Mouse (Mus musculus) heart, embryonic 12.5 days (tissue): ENCODE results near the gene Kiz. TPM values are rescaled to one million over a fixed set of nuclear protein-coding genes. Genes with fewer than 3 reads are reported as not detected.

Source experiments
- ATAC-seq: fragments of 200-750 bp; cut with Nextera tagmentation; 2 replicates; pipeline ENCODE4 v1.8.0; 2017; ENCODE audit warnings: moderate TSS enrichment, moderate library complexity; ENCODE audit not compliant: insufficient number of reproducible peaks, low FRiP score
- H3K27ac ChIP-seq: fragments of 300-500 bp; sonication (generic); 2 replicates; pipeline ENCODE4 v1.5.1; 2016; ENCODE audit warnings: mild to moderate bottlenecking, moderate library complexity; ENCODE audit not compliant: poor library complexity, severe bottlenecking
- H3K27me3 ChIP-seq: fragments of 300-500 bp; sonication (generic); replicated peaks from 2 replicates; pipeline ENCODE4 v1.6.1; 2016; ENCODE audit warnings: mild to moderate bottlenecking, moderate library complexity
- H3K36me3 ChIP-seq: fragments of 300-500 bp; sonication (generic); 2 replicates; pipeline ENCODE4 v1.6.1; 2016; ENCODE audit warnings: mild to moderate bottlenecking, moderate library complexity
- H3K4me1 ChIP-seq: fragments of 300-500 bp; sonication (generic); replicated peaks from 2 replicates; pipeline ENCODE4 v1.6.1; 2016; ENCODE audit warnings: mild to moderate bottlenecking
- H3K4me2 ChIP-seq: fragments of 300-500 bp; sonication (generic); 2 replicates; pipeline ENCODE4 v1.6.1; 2016; ENCODE audit warnings: mild to moderate bottlenecking, moderate library complexity
- H3K4me3 ChIP-seq: fragments of 300-500 bp; sonication (generic); 2 replicates; pipeline ENCODE4 v1.5.1; 2016; ENCODE audit warnings: mild to moderate bottlenecking
- H3K9ac ChIP-seq: fragments of 300-500 bp; sonication (generic); 2 replicates; pipeline ENCODE4 v1.6.1; 2016; ENCODE audit warnings: mild to moderate bottlenecking, moderate library complexity
- H3K9me3 ChIP-seq: fragments of 300-500 bp; sonication (generic); replicated peaks from 2 replicates; pipeline ENCODE4 v1.6.1; 2016; ENCODE audit warnings: mild to moderate bottlenecking, moderate library complexity
- WGBS: fragments of 180-500 bp; shearing (Covaris S2); methylation state at CpG from one replicate; pipeline ENCODE4 v1.1.7; 2016; 5-methylcytosine and 5-hydroxymethylcytosine counted together
- polyA plus RNA-seq: library from polyadenylated mRNA; unstranded; fragments of >200 nt; fragmentation: Nextera tagmentation; extraction: Ambion mirVana; gene quantifications from 2 replicates; pipeline ENCODE4 v1.2.1, GENCODE M21; 2016

The Kiz gene
- polyA plus RNA-seq, 1 experiment from 2014 or later: 20.5 TPM

- H3K9me3 ChIP-seq: no peaks in the 10 kb centered on the region
- peaks cover 29% of the 10 kb centered on the region for H3K4me1 ChIP-seq
- no peaks in the 10 kb centered on the region for H3K36me3 ChIP-seq
- peak overlapping the region; percentile 40 for H3K4me3 ChIP-seq
- no peak overlapping the region for H3K9ac ChIP-seq
- no peak for ATAC-seq
- peaks cover 86% of the 10 kb centered on the region for H3K27me3 ChIP-seq
- no peak overlapping the region for H3K27ac ChIP-seq
- WGBS: 3% methylated on average over 20 of the region's 20 CpGs
- H3K4me2 ChIP-seq: peak overlapping the region; percentile 62
Measured at GRCm38 (mm10) chr2:146835241-146835990, 20.2 kb upstream of the Kiz start.

- no peak for ATAC-seq
- no peaks in the 10 kb centered on the region for H3K9me3 ChIP-seq
- H3K4me1 ChIP-seq: peaks cover 29% of the 10 kb centered on the region
- H3K9ac ChIP-seq: no peak overlapping the region
- no peak overlapping the region for H3K4me2 ChIP-seq
- H3K27me3 ChIP-seq: peaks cover 86% of the 10 kb centered on the region
- H3K36me3 ChIP-seq: no peaks in the 10 kb centered on the region
- no peak overlapping the region for H3K27ac ChIP-seq
- 0 out of 2 replicates have a peak overlapping the region, but pooled peaks have one; percentile 1 for H3K4me3 ChIP-seq
- 4% methylated on average over 13 of the region's 13 CpGs for WGBS
Measured at GRCm38 (mm10) chr2:146836246-146836645, 19.4 kb upstream of the Kiz start.

- 5% methylated on average over 17 of the region's 17 CpGs for WGBS
- no peak overlapping the region for H3K4me2 ChIP-seq
Measured at GRCm38 (mm10) chr2:146836871-146837550, 18.7 kb upstream of the Kiz start.

GRCm38 (mm10) chr2:146837653-146838052 is 18.0 kb upstream of the Kiz start:
- Histone ChIP-seq H3K4me1 (peaks cover 29% of the 10 kb centered on the region), H3K9me3 (no peaks in the 10 kb centered on the region), H3K27ac (no peak overlapping the region), H3K4me2 (no peak overlapping the region), H3K9ac (no peak overlapping the region), H3K4me3 (no peak overlapping the region), H3K36me3 (no peaks in the 10 kb centered on the region), H3K27me3 (peaks cover 90% of the 10 kb centered on the region)
- no peak for ATAC-seq
- 8% methylated on average over 1 of the region's 1 CpGs for WGBS

More at GRCm38 (mm10) chr2:146836871-146837550, 18.7 kb upstream of the Kiz start:
- H3K4me3 ChIP-seq: no peak overlapping the region
- H3K27me3 ChIP-seq: peaks cover 90% of the 10 kb centered on the region
- H3K27ac ChIP-seq: no peak overlapping the region
- H3K9me3 ChIP-seq: no peaks in the 10 kb centered on the region
- H3K4me1 ChIP-seq: peaks cover 29% of the 10 kb centered on the region
- no peaks in the 10 kb centered on the region for H3K36me3 ChIP-seq
- no peak overlapping the region for H3K9ac ChIP-seq
- no peak for ATAC-seq

DNA sequence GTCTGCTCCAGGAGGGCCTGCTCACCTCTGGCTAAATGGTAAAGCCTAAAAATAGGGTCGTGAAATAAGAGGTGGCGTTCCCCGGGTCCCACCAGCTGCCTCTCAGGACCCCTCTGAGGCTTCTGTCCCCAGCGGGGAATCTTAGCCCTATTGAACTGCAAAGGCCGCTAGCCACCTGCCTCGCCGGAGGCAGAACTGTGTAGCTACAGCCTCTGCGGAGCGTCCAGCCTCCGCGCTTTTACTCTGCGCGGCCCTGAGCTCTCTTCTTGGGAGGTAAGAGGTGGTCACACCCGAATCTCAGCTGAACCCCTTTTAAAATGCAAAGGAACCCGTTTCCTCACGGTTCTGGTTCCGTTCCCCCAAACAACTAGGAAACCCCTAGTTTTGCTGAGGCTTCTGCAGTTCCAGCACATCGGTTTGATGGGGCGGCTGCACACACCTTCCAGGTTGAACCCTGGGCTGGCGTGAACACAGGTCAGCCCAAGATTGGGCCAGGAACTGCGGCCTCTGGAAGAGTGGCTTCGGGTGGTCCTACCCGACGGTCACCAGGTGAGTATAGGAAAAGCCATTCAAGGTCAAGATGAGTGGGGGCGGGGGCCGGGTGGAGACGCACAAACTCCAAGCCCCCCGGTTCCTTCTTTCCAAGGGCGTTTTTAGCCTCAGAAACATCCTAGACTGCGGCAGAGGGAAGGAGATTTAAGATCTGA is 16.9 kb upstream of the Kiz start:
- 3% methylated on average over 30 of the region's 30 CpGs for WGBS
- H3K9ac ChIP-seq: no peak overlapping the region
- no peaks in the 10 kb centered on the region for H3K36me3 ChIP-seq
- H3K9me3 ChIP-seq: no peaks in the 10 kb centered on the region
- peaks cover 26% of the 10 kb centered on the region for H3K4me1 ChIP-seq
- peaks cover 81% of the 10 kb centered on the region for H3K27me3 ChIP-seq
- no peak overlapping the region for H3K27ac ChIP-seq
- H3K4me2 ChIP-seq: peak overlapping the region; percentile 57
- peak overlapping the region; percentile 15 for H3K4me3 ChIP-seq
- ATAC-seq: no peak

DNA sequence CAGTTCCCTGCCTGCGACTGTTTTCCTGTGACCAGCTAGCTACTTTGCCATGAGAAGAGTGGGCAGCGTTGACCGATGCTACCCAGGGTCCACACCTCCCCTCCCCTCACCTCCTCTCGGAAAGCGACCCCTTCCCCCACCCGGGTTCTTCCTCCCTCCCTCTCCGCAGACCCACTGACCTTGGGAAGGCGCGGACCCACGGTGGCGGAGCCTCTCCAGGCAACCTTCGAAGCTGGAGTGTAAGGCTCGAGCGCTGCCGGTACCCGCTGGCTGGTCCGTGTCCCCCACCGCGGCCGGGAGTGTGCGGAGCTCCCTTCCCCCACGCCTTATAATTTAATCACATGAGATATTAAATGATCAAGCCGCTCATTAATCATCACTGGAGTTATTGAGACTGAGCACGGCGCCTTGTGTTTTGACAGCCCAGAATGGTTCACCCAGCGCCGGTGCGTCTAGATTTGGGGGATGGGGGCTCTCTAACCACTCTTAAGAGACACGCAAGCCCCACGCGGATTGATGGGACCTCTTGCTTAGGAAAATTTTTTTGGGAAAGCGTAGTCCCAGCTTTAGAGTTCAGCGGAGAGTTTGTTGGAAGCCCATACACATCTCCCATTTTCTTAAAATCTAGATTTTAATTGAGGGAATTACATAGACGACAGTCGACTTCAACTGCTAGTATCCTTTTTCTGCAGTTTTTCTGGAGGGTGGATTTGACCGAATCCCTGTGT is 16.2 kb upstream of the Kiz start:
- 2% methylated on average over 36 of the region's 36 CpGs for WGBS
- Histone ChIP-seq H3K9ac (no peak overlapping the region), H3K27ac (no peak overlapping the region), H3K4me3 (peak overlapping the region; percentile 15), H3K4me1 (peaks cover 20% of the 10 kb centered on the region), H3K9me3 (no peaks in the 10 kb centered on the region), H3K4me2 (peak overlapping the region; percentile 57), H3K27me3 (peaks cover 74% of the 10 kb centered on the region), H3K36me3 (no peaks in the 10 kb centered on the region)
- ATAC-seq: peak; percentile 31; the same call in 1 of the 2 replicates

GRCm38 (mm10) chr2:146847863-146848262 is 7.8 kb upstream of the Kiz start:
- H3K4me1 ChIP-seq: no peaks in the 10 kb centered on the region
- no peak overlapping the region for H3K4me3 ChIP-seq
- H3K27me3 ChIP-seq: 0 out of 2 replicates have a peak, but pooled peaks cover under 1% of the 10 kb centered on the region
- no peak overlapping the region for H3K9ac ChIP-seq
- no peaks in the 10 kb centered on the region for H3K36me3 ChIP-seq
- H3K4me2 ChIP-seq: no peak overlapping the region
- H3K27ac ChIP-seq: no peak overlapping the region
- no peaks in the 10 kb centered on the region for H3K9me3 ChIP-seq
- WGBS: 77% methylated on average over 2 of the region's 2 CpGs
- no peak for ATAC-seq

- Histone ChIP-seq H3K9me3 (no peaks in the 10 kb centered on the region), H3K4me2 (peak overlapping the region; percentile 82), H3K4me1 (no peaks in the 10 kb centered on the region), H3K27me3 (no peaks in the 10 kb centered on the region), H3K4me3 (peak overlapping the region; percentile 83), H3K9ac (peak overlapping the region; percentile 80), H3K27ac (peak overlapping the region; percentile 64), H3K36me3 (no peaks in the 10 kb centered on the region)
- 6% methylated on average over 11 of the region's 11 CpGs for WGBS
- ATAC-seq: peak; percentile 27
Measured at GRCm38 (mm10) chr2:146856120-146856519, 456 bp downstream of the Kiz start.

DNA sequence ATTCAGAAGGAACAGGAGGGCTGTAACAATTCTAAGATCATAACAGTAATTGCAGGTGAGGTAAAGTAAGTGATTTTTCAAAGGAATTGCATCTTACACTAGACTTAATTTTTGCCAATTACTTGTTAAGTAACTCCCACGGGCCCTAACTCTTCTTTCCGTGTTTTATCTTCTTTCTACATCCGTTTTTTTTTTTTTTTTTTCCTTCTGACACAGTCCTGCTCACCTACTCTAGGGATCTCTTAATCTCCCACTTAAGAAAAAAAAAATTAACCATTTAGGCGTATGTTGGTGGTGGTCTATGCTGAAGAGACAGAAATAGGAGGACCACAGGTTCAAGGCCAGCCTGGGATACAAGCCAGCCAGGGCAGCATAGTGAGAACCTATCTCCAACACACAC is 1.2 kb downstream of the Kiz start:
- no peak overlapping the region for H3K4me2 ChIP-seq
- H3K4me1 ChIP-seq: peaks cover 4% of the 10 kb centered on the region
- H3K9me3 ChIP-seq: no peaks in the 10 kb centered on the region
- H3K27ac ChIP-seq: no peak overlapping the region
- 44% methylated on average over 4 of the region's 4 CpGs for WGBS
- no peak overlapping the region for H3K4me3 ChIP-seq
- no peak overlapping the region for H3K9ac ChIP-seq
- H3K27me3 ChIP-seq: no peaks in the 10 kb centered on the region
- ATAC-seq: no peak
- no peaks in the 10 kb centered on the region for H3K36me3 ChIP-seq

GRCm38 (mm10) chr2:146865781-146866180 is 10.1 kb downstream of the Kiz start:
- peaks cover 4% of the 10 kb centered on the region; the same call in 1 of the 2 replicates for H3K36me3 ChIP-seq
- H3K4me3 ChIP-seq: no peak overlapping the region
- H3K9ac ChIP-seq: no peak overlapping the region
- H3K27ac ChIP-seq: no peak overlapping the region
- H3K4me2 ChIP-seq: no peak overlapping the region
- WGBS: 82% methylated on average over 3 of the region's 3 CpGs
- H3K9me3 ChIP-seq: no peaks in the 10 kb centered on the region
- peaks cover 4% of the 10 kb centered on the region for H3K4me1 ChIP-seq
- no peak for ATAC-seq
- no peaks in the 10 kb centered on the region for H3K27me3 ChIP-seq
